Mouse (Mus musculus) thymus, adult 2 months (tissue): ENCODE measurements around the gene St6galnac3. TPM values are rescaled to one million over a fixed set of nuclear protein-coding genes. Genes with fewer than 3 reads are reported as not detected.
A peak's percentile ranks its signal among the peaks of the same experiment; 100 is the strongest.

Experiments
- DNase-seq: peaks from one replicate; pipeline ENCODE4 v3.0.0; 2021
- H3K27ac ChIP-seq: fragments of 200-500 bp; 2 replicates; pipeline ENCODE4 v1.5.1; 2012; ENCODE audit warnings: low read length, control low read depth; ENCODE audit not compliant: control insufficient read depth, insufficient read depth
- H3K27me3 ChIP-seq: fragments of 200-500 bp; 2 replicates; pipeline ENCODE4 v1.6.1; 2012; ENCODE audit warnings: mild to moderate bottlenecking, low read length, moderate library complexity, mixed read lengths; ENCODE audit not compliant: control insufficient read depth, insufficient read depth
- H3K36me3 ChIP-seq: fragments of 200-500 bp; 2 replicates; pipeline ENCODE4 v1.6.1; 2012; ENCODE audit warnings: mild to moderate bottlenecking, low read length, moderate library complexity; ENCODE audit not compliant: control insufficient read depth, insufficient read depth
- H3K4me1 ChIP-seq: fragments of 200-500 bp; replicated peaks from 2 replicates; pipeline ENCODE4 v1.6.1; 2012; ENCODE audit warnings: low read length; ENCODE audit not compliant: control insufficient read depth, insufficient read depth
- H3K4me3 ChIP-seq: fragments of 200-500 bp; 2 replicates; pipeline ENCODE4 v1.5.1; 2012; ENCODE audit warnings: mild to moderate bottlenecking, low read length, control low read depth, moderate library complexity; ENCODE audit not compliant: control insufficient read depth, insufficient read depth
- CTCF ChIP-seq: fragments of 200-500 bp; IDR thresholded peaks from 2 replicates; pipeline ENCODE4 v1.5.1; 2012; ENCODE audit warnings: mild to moderate bottlenecking, control low read depth, low read length, moderate library complexity, borderline replicate concordance; ENCODE audit not compliant: control insufficient read depth, poor library complexity, insufficient read depth; ENCODE audit errors: extremely low read depth
- POLR2A ChIP-seq: fragments of 200-500 bp; IDR thresholded peaks from 2 replicates; pipeline ENCODE4 v1.6.1; 2012; ENCODE audit warnings: mild to moderate bottlenecking, low read length, control low read depth, moderate library complexity; ENCODE audit not compliant: control insufficient read depth, poor library complexity, insufficient read depth; ENCODE audit errors: extremely low read depth
- WGBS: fragments of 180-500 bp; shearing (Covaris S2); methylation state at CpG from one replicate; pipeline ENCODE4 v1.1.7; 2018; 5-methylcytosine and 5-hydroxymethylcytosine counted together
- polyA plus RNA-seq: library from polyadenylated mRNA; depleted of rRNA; stranded (reverse); fragments of >200 nt; gene quantifications from 2 replicates; pipeline ENCODE4 v1.2.3, GENCODE M21; 2012; rRNA removed

The St6galnac3 gene
- polyA plus RNA-seq = 1.3 and 1.6 TPM in 2 replicates

DNA sequence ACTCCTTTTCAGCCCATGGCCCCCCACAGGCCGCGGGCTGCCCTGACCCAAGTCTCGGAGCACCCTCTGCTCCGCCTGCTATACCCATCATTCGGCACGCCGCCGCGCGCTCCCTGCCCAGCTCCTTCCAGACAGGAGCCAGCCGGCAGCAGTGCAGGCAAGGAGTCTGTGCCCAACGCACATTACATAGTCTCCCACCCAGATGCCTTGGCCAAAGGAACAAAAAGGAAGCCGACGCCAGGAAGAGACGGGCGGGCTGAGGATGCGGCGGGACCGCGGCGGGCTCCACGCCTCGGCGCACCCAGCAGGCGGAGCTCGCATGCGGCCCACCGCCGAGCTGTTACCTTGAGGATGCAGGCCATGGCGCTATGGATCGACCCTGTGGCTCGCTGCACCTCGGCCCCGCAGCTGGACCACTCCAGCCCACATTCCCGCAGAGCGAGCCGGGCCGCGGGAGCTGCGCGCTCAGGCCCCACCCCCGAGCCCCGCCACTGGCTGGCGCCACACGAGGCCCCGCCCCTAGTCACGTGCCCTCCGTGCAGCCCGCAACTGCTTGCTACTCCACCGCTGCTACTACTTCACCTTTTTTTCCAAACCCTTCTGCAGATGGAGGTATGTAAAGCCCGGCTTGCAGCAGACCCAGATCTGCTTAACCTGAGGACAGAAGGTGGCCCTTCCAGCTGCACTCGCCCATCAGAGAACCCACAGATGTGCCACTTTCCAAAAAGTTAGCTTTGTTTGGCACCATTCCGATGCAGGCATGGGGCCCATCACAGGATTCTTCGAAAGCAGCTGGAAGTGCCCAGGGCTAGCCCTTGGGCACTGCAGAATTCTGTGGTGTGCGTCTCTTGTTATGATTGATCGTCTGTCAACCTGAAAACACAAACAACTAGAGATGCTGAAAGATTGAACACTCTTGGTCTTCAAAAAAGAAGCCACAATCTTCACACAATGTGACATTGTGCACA is at the start of gene St6galnac3:
St6galnac3 (minus strand) TSS at position 474 of the 968 bp plus-strand sequence.
- H3K36me3 ChIP-seq = no peaks in the 10 kb centered on the region
- peaks cover 19% of the 10 kb centered on the region for H3K4me1 ChIP-seq
- no peaks in the 10 kb centered on the region; the same call in 1 of the 2 replicates for H3K27me3 ChIP-seq
- H3K27ac ChIP-seq = no peak within 1 kb of the TSS
- peak; percentile 86 for DNase-seq
- peak within 1 kb of the TSS; percentile 66 for H3K4me3 ChIP-seq
- TF ChIP-seq CTCF (peak; percentile 52; the same call in 1 of the 2 replicates), POLR2A (no peak)
- WGBS = 4% methylated on average over 55 of the region's 56 CpGs

DNA sequence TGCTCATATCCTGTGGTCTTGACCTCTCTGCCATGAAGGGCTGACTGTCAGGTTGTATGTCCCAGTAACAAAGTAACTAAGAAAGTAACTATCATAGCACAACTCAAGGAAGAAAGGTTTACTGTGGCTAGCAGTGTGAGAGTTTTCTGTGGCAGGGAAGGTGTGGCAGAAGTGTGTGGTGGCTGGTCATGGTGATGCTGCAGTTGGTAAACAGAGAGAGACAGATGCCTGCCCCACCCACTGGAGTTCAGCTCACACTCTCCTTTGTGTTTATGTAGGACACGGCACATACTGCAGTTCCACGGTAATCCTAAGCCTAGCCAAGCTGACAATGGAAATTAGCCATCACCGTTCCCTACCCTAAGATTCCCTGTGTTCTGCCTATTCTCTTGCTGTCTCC is 49.6 kb upstream of the St6galnac3 start:
- Histone ChIP-seq H3K4me1 (no peaks in the 10 kb centered on the region), H3K36me3 (no peaks in the 10 kb centered on the region), H3K4me3 (no peak overlapping the region), H3K27me3 (no peaks in the 10 kb centered on the region), H3K27ac (no peak overlapping the region)
- TF ChIP-seq POLR2A (no peak), CTCF (no peak)
- WGBS = 91% methylated on average over 3 of the region's 3 CpGs
- no peak for DNase-seq

DNA sequence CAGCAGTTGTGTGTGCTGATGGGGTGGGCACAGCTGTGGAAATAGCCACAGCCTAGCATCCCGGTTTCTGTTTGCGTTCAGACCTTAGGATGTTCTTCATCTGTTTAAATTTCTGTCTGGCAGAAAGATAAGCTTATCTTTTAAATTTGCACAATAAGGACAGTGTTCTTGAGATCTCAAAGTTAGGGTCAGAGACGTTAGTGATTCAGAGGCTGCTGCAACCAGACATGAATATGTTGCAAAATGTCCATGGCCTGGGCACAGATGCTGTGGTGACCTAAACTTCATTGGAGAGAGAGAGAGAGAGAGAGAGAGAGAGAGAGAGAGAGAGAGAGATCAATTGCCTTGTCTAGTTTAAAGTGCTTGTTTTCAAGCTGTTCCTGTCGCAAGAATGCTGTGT is 46.5 kb upstream of the St6galnac3 start:
- 96% methylated on average over 4 of the region's 4 CpGs for WGBS
- Histone ChIP-seq H3K4me3 (no peak overlapping the region), H3K4me1 (no peaks in the 10 kb centered on the region), H3K27ac (no peak overlapping the region), H3K27me3 (no peaks in the 10 kb centered on the region), H3K36me3 (no peaks in the 10 kb centered on the region)
- no peak for TF ChIP-seq POLR2A
- no peak for TF ChIP-seq CTCF
- no peak for DNase-seq

DNA sequence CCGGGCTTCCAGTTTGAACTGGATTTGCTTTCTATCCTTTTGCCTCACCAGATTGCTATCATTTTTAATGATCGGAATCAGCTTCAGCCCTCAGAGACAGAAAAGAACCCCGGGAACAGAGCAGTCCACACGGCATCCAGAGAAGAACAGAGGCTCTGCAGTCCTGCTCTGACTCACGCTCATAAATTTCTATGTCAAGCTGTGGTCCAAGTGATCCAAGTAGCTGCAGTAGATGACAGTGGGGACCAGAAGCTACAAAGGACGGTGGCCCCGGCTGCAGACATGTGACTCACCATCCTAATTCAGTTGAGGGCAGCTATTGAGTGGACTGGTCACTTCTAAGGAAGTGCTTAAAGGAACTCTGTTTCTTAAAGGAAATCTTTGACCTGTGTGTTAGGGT is 45.6 kb upstream of the St6galnac3 start:
- no peak overlapping the region for H3K27ac ChIP-seq
- no peak for DNase-seq
- peaks cover 4% of the 10 kb centered on the region; the same call in 1 of the 2 replicates for H3K4me1 ChIP-seq
- no peaks in the 10 kb centered on the region for H3K36me3 ChIP-seq
- no peak overlapping the region for H3K4me3 ChIP-seq
- 34% methylated on average over 7 of the region's 7 CpGs for WGBS
- H3K27me3 ChIP-seq = no peaks in the 10 kb centered on the region
- no peak for TF ChIP-seq POLR2A
- no peak for TF ChIP-seq CTCF

DNA sequence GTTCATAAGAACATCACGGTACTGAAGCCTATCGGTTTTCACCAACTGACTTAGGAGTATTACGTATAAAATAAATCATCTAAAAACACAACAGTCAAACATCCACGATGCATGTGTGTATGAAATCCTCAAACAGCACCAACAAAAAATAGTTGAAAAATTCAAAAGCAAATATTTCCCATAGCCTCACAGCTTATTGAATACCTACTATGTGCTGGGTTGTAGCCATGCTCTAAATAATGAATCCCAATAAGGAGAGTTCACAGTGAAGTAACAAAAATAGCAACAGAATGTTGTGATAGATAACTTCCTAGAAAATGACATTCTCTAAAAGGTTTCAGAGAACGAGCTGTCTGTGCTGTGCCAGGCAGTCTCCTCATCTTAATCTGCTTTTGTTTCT is 44.2 kb upstream of the St6galnac3 start:
- H3K4me3 ChIP-seq = no peak overlapping the region
- H3K4me1 ChIP-seq = peaks cover 9% of the 10 kb centered on the region
- 92% methylated on average over 5 of the region's 5 CpGs for WGBS
- no peak overlapping the region for H3K27ac ChIP-seq
- H3K36me3 ChIP-seq = no peaks in the 10 kb centered on the region
- no peak for DNase-seq
- no peak for TF ChIP-seq POLR2A
- no peak for TF ChIP-seq CTCF
- no peaks in the 10 kb centered on the region for H3K27me3 ChIP-seq

DNA sequence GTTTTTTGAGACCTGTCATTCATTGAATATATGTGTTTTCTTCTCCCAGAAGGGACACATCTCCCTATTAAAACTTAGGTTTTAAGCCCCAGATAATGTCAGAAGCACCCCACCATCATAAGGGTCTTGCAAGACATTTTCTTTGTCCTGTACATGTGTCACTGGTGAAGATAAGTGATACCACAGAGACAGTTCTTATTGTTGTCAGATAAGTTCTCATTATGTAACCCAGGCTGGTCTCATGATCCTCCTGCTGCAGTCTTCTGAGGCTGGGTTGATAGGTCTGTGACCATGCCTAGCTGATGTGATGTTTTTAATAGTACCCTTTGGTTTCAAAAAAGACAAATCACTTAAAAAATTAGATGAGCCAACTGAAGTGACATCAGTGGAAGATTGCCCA is 40.2 kb upstream of the St6galnac3 start:
- no peak overlapping the region for H3K27ac ChIP-seq
- H3K36me3 ChIP-seq = no peaks in the 10 kb centered on the region
- H3K4me1 ChIP-seq = peaks cover 20% of the 10 kb centered on the region
- H3K4me3 ChIP-seq = no peak overlapping the region
- no peaks in the 10 kb centered on the region for H3K27me3 ChIP-seq
- no peak for TF ChIP-seq POLR2A
- TF ChIP-seq CTCF = no peak
- no peak for DNase-seq
